Mouse (Mus musculus): ENCODE measurements around the gene Zfc3h1.
A peak's percentile ranks its signal among the peaks of the same experiment; 100 is the strongest.

Zfc3h1 gene

GRCm38 (mm10) chr10:115385018-115386002 lies 551 bp downstream of the Zfc3h1 start:
- peak; percentile 49 for DNase-seq

GRCm38 (mm10) chr10:115387891-115388290 lies 3.1 kb downstream of the Zfc3h1 start:
- no peak for DNase-seq

- no peak for DNase-seq
Observed at GRCm38 (mm10) chr10:115391076-115391475, 6.3 kb downstream of the Zfc3h1 start.

GRCm38 (mm10) chr10:115391896-115392295 lies 7.1 kb downstream of the Zfc3h1 start:
- no peak for DNase-seq

- DNase-seq = peak; percentile 77
Observed at GRCm38 (mm10) chr10:115406393-115406792, 21.6 kb downstream of the Zfc3h1 start.

GRCm38 (mm10) chr10:115413496-115413895 lies 28.7 kb downstream of the Zfc3h1 start:
- no peak for DNase-seq

GRCm38 (mm10) chr10:115414056-115414455 lies 29.3 kb downstream of the Zfc3h1 start:
- DNase-seq = no peak

GRCm38 (mm10) chr10:115421976-115422375 lies 37.2 kb downstream of the Zfc3h1 start:
- no peak for DNase-seq

GRCm38 (mm10) chr10:115425351-115425750 lies 40.6 kb downstream of the Zfc3h1 start:
- DNase-seq = no peak

GRCm38 (mm10) chr10:115437286-115437685 lies 52.5 kb downstream of the Zfc3h1 start:
- DNase-seq = no peak

GRCm38 (mm10) chr10:115448614-115449013 lies 63.9 kb downstream of the Zfc3h1 start:
- no peak for DNase-seq

- no peak for DNase-seq
Observed at GRCm38 (mm10) chr10:115457368-115458021, 72.7 kb downstream of the Zfc3h1 start.

GRCm38 (mm10) chr10:115462646-115463045 lies 77.9 kb downstream of the Zfc3h1 start:
- no peak for DNase-seq

GRCm38 (mm10) chr10:115465072-115465471 lies 80.3 kb downstream of the Zfc3h1 start:
- no peak for DNase-seq

- no peak for DNase-seq
Observed at GRCm38 (mm10) chr10:115465778-115466177, 81.0 kb downstream of the Zfc3h1 start.

- no peak for DNase-seq
Observed at GRCm38 (mm10) chr10:115467985-115468384, 83.2 kb downstream of the Zfc3h1 start.

GRCm38 (mm10) chr10:115468632-115469031 lies 83.9 kb downstream of the Zfc3h1 start:
- DNase-seq = no peak

- DNase-seq = no peak
Observed at GRCm38 (mm10) chr10:115469040-115469439, 84.3 kb downstream of the Zfc3h1 start.

GRCm38 (mm10) chr10:115470621-115471334 lies 86.0 kb downstream of the Zfc3h1 start:
- no peak for DNase-seq

- DNase-seq = no peak
Observed at GRCm38 (mm10) chr10:115473213-115473961, 88.6 kb downstream of the Zfc3h1 start.

GRCm38 (mm10) chr10:115475000-115475550 lies 90.3 kb downstream of the Zfc3h1 start:
- no peak for DNase-seq

- DNase-seq = no peak
Observed at GRCm38 (mm10) chr10:115476506-115476905, 91.7 kb downstream of the Zfc3h1 start.
